Mouse (Mus musculus) forebrain, embryonic 16.5 days (tissue): ENCODE data around the gene Gm12184. TPM values are rescaled to one million over a fixed set of nuclear protein-coding genes. Genes with fewer than 3 reads are reported as not detected.
"Not testable (repeated sequence)": the region's sequence is repeated elsewhere in the genome, so short reads cannot be mapped to it uniquely, and the experiment has no call there.

ENCODE experiments used
- ATAC-seq: fragments of 200-750 bp; cut with Nextera tagmentation; 2 replicates; pipeline ENCODE4 v1.8.0; 2017; ENCODE audit warnings: mild to moderate bottlenecking, moderate library complexity
- H3K27ac ChIP-seq: fragments of 300-500 bp; sonication (generic); 2 replicates; pipeline ENCODE4 v1.5.1; 2014; ENCODE audit warnings: low read length, control low read depth
- H3K27me3 ChIP-seq: fragments of 300-500 bp; sonication (generic); replicated peaks from 2 replicates; pipeline ENCODE4 v1.6.1; 2014; ENCODE audit warnings: low read length; ENCODE audit not compliant: control insufficient read depth, insufficient read depth
- H3K36me3 ChIP-seq: fragments of 300-500 bp; sonication (generic); 2 replicates; pipeline ENCODE4 v1.6.1; 2014; ENCODE audit not compliant: control insufficient read depth, insufficient read depth
- H3K4me1 ChIP-seq: fragments of 300-500 bp; sonication (generic); replicated peaks from 2 replicates; pipeline ENCODE4 v1.6.1; 2014; ENCODE audit warnings: low read length; ENCODE audit not compliant: control insufficient read depth, insufficient read depth
- H3K4me2 ChIP-seq: fragments of 300-500 bp; sonication (generic); 2 replicates; pipeline ENCODE4 v1.6.1; 2014; ENCODE audit warnings: mild to moderate bottlenecking, low read length, control low read depth
- H3K4me3 ChIP-seq: fragments of 300-500 bp; sonication (generic); replicated peaks from 2 replicates; pipeline ENCODE4 v1.5.1; 2014; ENCODE audit warnings: mild to moderate bottlenecking, low read length, control low read depth
- H3K9ac ChIP-seq: fragments of 300-500 bp; sonication (generic); replicated peaks from 2 replicates; pipeline ENCODE4 v1.6.1; 2014; ENCODE audit warnings: low read depth, low read length, control low read depth
- H3K9me3 ChIP-seq: fragments of 300-500 bp; sonication (generic); 2 replicates; pipeline ENCODE4 v1.6.1; 2016; ENCODE audit warnings: low read length; ENCODE audit not compliant: control insufficient read depth
- WGBS: fragments of 180-500 bp; shearing (Covaris S2); extraction: QIAGEN DNeasy Blood & Tissue Kit; methylation state at CpG from one replicate; pipeline ENCODE4 v1.1.7; 2014; 5-methylcytosine and 5-hydroxymethylcytosine counted together
- polyA plus RNA-seq: library from polyadenylated mRNA; unstranded; fragments of >200 nt; fragmentation: Nextera tagmentation; extraction: Ambion mirVana; gene quantifications from 2 replicates; pipeline ENCODE4 v1.2.1, GENCODE M21; 2015

Gm12184 gene
- polyA plus RNA-seq, 1 experiment from 2014 or later: 3.9 TPM

GRCm38 (mm10) chr11:48851270-48851995 is 25.0 kb upstream of the Gm12184 start:
- 84% methylated on average over 4 of the region's 4 CpGs for WGBS
- Histone ChIP-seq H3K36me3 (no peaks in the 10 kb centered on the region), H3K4me2 (no peak overlapping the region), H3K27ac (no peak overlapping the region), H3K27me3 (no peaks in the 10 kb centered on the region; the same call in 1 of the 2 replicates), H3K4me1 (peaks cover 23% of the 10 kb centered on the region), H3K4me3 (no peak overlapping the region), H3K9me3 (no peaks in the 10 kb centered on the region), H3K9ac (no peak overlapping the region)
- ATAC-seq: no peak

DNA sequence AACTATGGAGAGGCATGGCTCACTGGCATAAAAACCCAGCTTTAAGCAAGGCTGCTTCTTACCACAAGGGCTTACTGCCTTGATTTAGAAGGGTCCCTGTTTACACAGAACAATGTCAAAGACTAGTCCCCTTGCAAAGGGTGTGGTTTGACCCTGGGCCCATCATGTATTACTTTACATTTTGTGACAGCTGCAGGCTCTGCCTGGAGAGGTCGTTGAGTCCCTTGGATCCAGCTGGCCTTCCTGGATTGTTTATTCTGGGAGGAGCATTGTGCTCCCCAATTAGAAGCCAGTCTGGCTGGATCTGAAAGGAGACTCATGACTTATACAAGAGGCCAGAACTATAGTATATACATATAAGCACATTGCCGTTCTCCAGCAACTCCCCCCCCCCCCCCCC is 23.8 kb upstream of the Gm12184 start:
- Histone ChIP-seq H3K4me1 (peaks cover 23% of the 10 kb centered on the region), H3K27me3 (no peaks in the 10 kb centered on the region; the same call in 1 of the 2 replicates), H3K4me3 (no peak overlapping the region), H3K27ac (no peak overlapping the region), H3K9me3 (no peaks in the 10 kb centered on the region), H3K9ac (no peak overlapping the region), H3K36me3 (no peaks in the 10 kb centered on the region), H3K4me2 (no peak overlapping the region)
- ATAC-seq: no peak
- WGBS: 37% methylated on average over 2 of the region's 2 CpGs

- Histone ChIP-seq H3K27me3 (no peaks in the 10 kb centered on the region; the same call in none of the 2 replicates), H3K4me2 (no peak overlapping the region), H3K27ac (no peak overlapping the region), H3K4me3 (no peak overlapping the region), H3K4me1 (no peaks in the 10 kb centered on the region), H3K36me3 (no peaks in the 10 kb centered on the region), H3K9ac (no peak overlapping the region), H3K9me3 (no peaks in the 10 kb centered on the region)
- ATAC-seq: no peak
- WGBS: 59% methylated on average over 5 of the region's 5 CpGs
These were observed 20.4 kb upstream of the Gm12184 start for GRCm38 (mm10) chr11:48846881-48847280.

DNA sequence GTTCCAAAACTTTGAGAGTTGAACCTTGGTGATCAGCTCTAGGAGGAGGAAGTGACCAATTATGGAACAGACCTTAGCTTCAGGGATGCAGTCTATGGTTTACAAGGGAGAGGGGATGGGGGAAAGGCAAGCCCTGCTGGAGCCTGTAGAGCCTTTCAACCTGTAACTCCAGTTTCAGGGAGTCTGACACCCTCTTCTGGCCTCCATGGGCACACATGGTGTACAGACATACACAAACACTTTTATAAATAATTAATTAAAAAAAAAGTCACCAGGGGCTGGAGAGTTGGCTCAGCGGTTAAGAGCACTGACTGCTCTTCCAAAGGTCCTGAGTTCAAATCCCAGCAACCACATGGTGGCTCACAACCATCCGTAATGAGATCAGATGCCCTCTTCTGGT is 19.9 kb upstream of the Gm12184 start:
- ATAC-seq, H3K4me2 ChIP-seq, H3K4me1 ChIP-seq, H3K9me3 ChIP-seq, H3K36me3 ChIP-seq, H3K27ac ChIP-seq, H3K9ac ChIP-seq, H3K4me3 ChIP-seq, H3K27me3 ChIP-seq: not testable (repeated sequence)
- WGBS: 74% methylated on average over 2 of the region's 2 CpGs

DNA sequence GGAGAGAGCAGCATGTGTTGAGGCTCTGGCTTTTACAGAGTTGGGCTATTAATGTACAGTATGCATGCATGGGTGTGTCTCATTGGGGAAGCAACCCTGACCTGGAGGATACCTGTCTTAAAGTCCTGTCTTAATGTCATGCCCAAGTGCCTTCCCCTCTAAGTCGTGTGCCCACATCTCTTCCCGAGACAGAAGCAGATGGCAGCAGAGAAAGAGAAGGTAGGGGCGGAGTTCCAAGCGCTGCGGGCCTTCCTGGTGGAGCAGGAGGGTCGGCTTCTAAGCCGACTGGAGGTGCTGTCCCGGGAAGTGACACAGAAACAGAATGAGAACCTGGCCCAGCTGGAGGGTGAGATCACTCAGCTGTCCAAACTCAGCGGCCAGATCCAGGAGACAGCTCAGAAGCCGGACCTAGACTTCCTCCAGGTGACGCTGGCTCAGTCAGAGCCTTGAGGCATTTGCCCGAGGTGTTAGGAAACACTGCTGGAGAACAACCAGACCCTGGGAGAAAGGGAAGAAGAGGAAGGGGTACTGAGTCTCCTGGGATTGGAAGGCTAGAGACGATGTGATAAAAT is 18.9 kb upstream of the Gm12184 start:
- WGBS: 35% methylated on average over 13 of the region's 13 CpGs
- Histone ChIP-seq H3K9ac (no peak overlapping the region), H3K27me3 (no peaks in the 10 kb centered on the region; the same call in none of the 2 replicates), H3K4me1 (no peaks in the 10 kb centered on the region), H3K4me2 (no peak overlapping the region), H3K4me3 (no peak overlapping the region), H3K36me3 (no peaks in the 10 kb centered on the region), H3K27ac (no peak overlapping the region), H3K9me3 (no peaks in the 10 kb centered on the region)
- ATAC-seq: no peak

DNA sequence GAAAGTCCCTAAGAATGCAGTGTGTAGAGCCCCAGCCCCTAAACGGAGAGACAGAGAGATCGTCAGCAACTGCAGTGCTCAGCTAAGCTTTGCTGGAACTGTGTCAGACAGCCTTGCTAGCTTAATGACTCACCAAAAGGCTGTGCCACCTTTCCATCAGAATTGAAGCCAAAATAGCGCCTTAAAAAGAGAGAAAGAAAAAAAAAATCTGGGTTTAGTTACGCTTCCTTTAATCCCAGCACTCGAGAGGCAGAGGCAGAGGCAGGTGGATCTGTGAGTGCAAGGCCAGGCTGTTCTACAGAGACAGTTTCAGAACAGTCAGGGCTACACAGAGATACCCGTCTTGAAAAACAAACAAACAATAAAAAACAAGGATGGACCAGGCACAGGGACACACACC is 17.9 kb upstream of the Gm12184 start:
- WGBS: 52% methylated on average over 6 of the region's 6 CpGs

DNA sequence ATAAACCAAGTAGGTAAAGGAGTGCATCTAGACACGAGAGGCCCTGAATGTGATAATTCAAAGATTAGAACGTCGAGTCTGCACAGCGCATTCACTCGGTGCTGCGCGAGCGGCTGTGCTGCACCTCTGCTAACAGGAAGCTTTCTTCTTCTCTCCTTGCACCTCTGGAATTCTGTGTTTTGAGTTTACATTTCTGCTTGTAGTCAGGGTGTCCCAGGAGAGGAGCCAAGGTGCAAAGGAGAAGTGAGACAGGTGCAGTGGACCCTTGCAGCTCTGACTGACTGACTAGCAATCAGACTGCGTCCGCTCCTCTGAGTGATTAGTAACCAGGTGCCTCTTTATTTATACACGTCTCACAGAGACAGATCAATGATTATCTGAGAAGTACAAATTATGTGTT is 16.7 kb upstream of the Gm12184 start:
- H3K27ac ChIP-seq: no peak overlapping the region
- peaks cover 6% of the 10 kb centered on the region for H3K4me1 ChIP-seq
- no peak overlapping the region for H3K4me3 ChIP-seq
- no peaks in the 10 kb centered on the region for H3K36me3 ChIP-seq
- H3K4me2 ChIP-seq: no peak overlapping the region
- H3K9me3 ChIP-seq: no peaks in the 10 kb centered on the region
- H3K9ac ChIP-seq: no peak overlapping the region
- H3K27me3 ChIP-seq: no peaks in the 10 kb centered on the region; the same call in 1 of the 2 replicates
- ATAC-seq: no peak
- 82% methylated on average over 11 of the region's 11 CpGs for WGBS

More for the DNA sequence above, 17.9 kb upstream of the Gm12184 start:
- no peaks in the 10 kb centered on the region for H3K9me3 ChIP-seq
- H3K4me2 ChIP-seq: no peak overlapping the region
- H3K27ac ChIP-seq: no peak overlapping the region
- no peak overlapping the region for H3K9ac ChIP-seq
- no peaks in the 10 kb centered on the region for H3K4me1 ChIP-seq
- H3K27me3 ChIP-seq: no peaks in the 10 kb centered on the region; the same call in none of the 2 replicates
- ATAC-seq: no peak
- no peaks in the 10 kb centered on the region for H3K36me3 ChIP-seq
- H3K4me3 ChIP-seq: no peak overlapping the region

- H3K4me3 ChIP-seq: no peak overlapping the region
- H3K36me3 ChIP-seq: no peaks in the 10 kb centered on the region
- H3K27me3 ChIP-seq: no peaks in the 10 kb centered on the region; the same call in 1 of the 2 replicates
- H3K9ac ChIP-seq: no peak overlapping the region
- no peaks in the 10 kb centered on the region for H3K9me3 ChIP-seq
- peaks cover 6% of the 10 kb centered on the region for H3K4me1 ChIP-seq
- H3K27ac ChIP-seq: no peak overlapping the region
- ATAC-seq: no peak
- no peak overlapping the region for H3K4me2 ChIP-seq
- 84% methylated on average over 4 of the region's 4 CpGs for WGBS
These were observed 15.9 kb upstream of the Gm12184 start for GRCm38 (mm10) chr11:48842378-48842792.

DNA sequence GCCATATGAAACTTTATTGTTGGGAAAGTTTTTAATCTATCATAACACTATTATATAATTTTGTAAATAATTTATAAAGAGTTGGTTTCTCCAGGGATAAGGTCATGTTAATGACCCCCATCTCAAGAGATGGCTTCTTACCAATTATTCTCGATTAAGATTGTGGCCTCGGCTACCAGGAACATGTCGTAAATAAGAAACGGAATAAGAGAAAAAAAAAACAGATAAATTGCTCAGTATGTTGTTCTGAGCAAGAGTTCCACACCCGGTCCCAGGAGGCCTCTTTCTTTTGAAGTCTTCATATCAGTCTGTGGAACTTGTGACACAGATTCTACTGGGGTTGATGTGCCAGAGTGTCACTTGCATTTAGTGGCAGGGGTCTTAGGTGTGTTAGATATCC is 14.8 kb upstream of the Gm12184 start:
- WGBS: 90% methylated on average over 5 of the region's 5 CpGs
- no peak overlapping the region for H3K4me2 ChIP-seq
- H3K4me3 ChIP-seq: no peak overlapping the region
- H3K27me3 ChIP-seq: no peaks in the 10 kb centered on the region; the same call in 1 of the 2 replicates
- no peak overlapping the region for H3K9ac ChIP-seq
- ATAC-seq: no peak
- no peaks in the 10 kb centered on the region for H3K9me3 ChIP-seq
- no peak overlapping the region for H3K27ac ChIP-seq
- no peaks in the 10 kb centered on the region for H3K36me3 ChIP-seq
- H3K4me1 ChIP-seq: peaks cover 10% of the 10 kb centered on the region
